Mouse (Mus musculus) forebrain, embryonic 12.5 days (tissue): ENCODE results near the gene Olfr456. TPM values are rescaled to one million over a fixed set of nuclear protein-coding genes. Genes with fewer than 3 reads are reported as not detected.
"Not testable (repeated sequence)": the region's sequence is repeated elsewhere in the genome, so short reads cannot be mapped to it uniquely, and the experiment has no call there.

Experiments
- ATAC-seq: fragments of 200-750 bp; cut with Nextera tagmentation; 2 replicates; pipeline ENCODE4 v1.8.0; 2017; ENCODE audit warnings: moderate TSS enrichment; ENCODE audit not compliant: low FRiP score
- H3K27ac ChIP-seq: fragments of 300-500 bp; sonication (generic); 2 replicates; pipeline ENCODE4 v1.5.1; 2016; ENCODE audit warnings: mild to moderate bottlenecking
- H3K27me3 ChIP-seq: fragments of 300-500 bp; sonication (generic); 2 replicates; pipeline ENCODE4 v1.6.1; 2016; ENCODE audit warnings: mild to moderate bottlenecking
- H3K36me3 ChIP-seq: fragments of 300-500 bp; sonication (generic); replicated peaks from 2 replicates; pipeline ENCODE4 v1.6.1; 2016; ENCODE audit warnings: mild to moderate bottlenecking
- H3K4me1 ChIP-seq: fragments of 300-500 bp; sonication (generic); 2 replicates; pipeline ENCODE4 v1.6.1; 2016
- H3K4me2 ChIP-seq: fragments of 300-500 bp; sonication (generic); 2 replicates; pipeline ENCODE4 v1.6.1; 2016; ENCODE audit warnings: mild to moderate bottlenecking, moderate library complexity
- H3K4me3 ChIP-seq: fragments of 300-500 bp; sonication (generic); replicated peaks from 2 replicates; pipeline ENCODE4 v1.5.1; 2016; ENCODE audit warnings: mild to moderate bottlenecking
- H3K9ac ChIP-seq: fragments of 300-500 bp; sonication (generic); 2 replicates; pipeline ENCODE4 v1.6.1; 2016; ENCODE audit warnings: mild to moderate bottlenecking
- H3K9me3 ChIP-seq: fragments of 300-500 bp; sonication (generic); 2 replicates; pipeline ENCODE4 v1.6.1; 2016
- WGBS: fragments of 180-500 bp; shearing (Covaris S2); methylation state at CpG from one replicate; pipeline ENCODE4 v1.1.7; 2016; 5-methylcytosine and 5-hydroxymethylcytosine counted together
- polyA plus RNA-seq: library from polyadenylated mRNA; unstranded; fragments of >200 nt; fragmentation: Nextera tagmentation; extraction: Ambion mirVana; gene quantifications from 2 replicates; pipeline ENCODE4 v1.2.1, GENCODE M21; 2016

Gene Olfr456
- polyA plus RNA-seq, result not detected in 2 replicates

DNA sequence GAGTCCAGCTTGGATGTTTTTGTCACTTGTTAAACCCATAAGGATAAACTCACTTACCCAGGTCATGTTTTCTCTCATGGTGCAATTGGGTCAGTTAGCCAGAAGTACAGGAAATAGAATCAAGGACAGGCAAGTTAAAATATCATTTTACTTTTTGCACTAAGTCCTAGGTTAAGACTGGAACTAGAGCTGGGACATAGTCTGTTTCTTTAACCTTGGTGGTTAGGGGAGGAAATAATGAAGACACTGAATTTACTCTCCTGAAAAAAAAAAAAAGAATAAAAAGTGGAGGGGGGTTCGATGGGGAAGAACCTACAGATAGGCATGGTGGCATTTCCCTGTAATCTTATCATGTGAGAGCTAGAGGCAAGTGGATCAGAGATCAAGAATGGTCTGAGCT lies at the start of gene Olfr456:
Gene Olfr456, minus strand, starts transcription at position 101 of the 400 bp plus-strand sequence.
- no peaks in the 10 kb centered on the region for H3K27me3 ChIP-seq
- ATAC-seq, result no peak
- H3K27ac ChIP-seq, result no peak within 1 kb of the TSS
- H3K4me1 ChIP-seq, result no peaks in the 10 kb centered on the region
- no peaks in the 10 kb centered on the region for H3K9me3 ChIP-seq
- H3K9ac ChIP-seq, result no peak within 1 kb of the TSS
- no peak within 1 kb of the TSS for H3K4me2 ChIP-seq
- no peaks in the 10 kb centered on the region for H3K36me3 ChIP-seq
- H3K4me3 ChIP-seq, result no peak within 1 kb of the TSS
- 83% methylated on average over 1 of the region's 1 CpGs for WGBS

DNA sequence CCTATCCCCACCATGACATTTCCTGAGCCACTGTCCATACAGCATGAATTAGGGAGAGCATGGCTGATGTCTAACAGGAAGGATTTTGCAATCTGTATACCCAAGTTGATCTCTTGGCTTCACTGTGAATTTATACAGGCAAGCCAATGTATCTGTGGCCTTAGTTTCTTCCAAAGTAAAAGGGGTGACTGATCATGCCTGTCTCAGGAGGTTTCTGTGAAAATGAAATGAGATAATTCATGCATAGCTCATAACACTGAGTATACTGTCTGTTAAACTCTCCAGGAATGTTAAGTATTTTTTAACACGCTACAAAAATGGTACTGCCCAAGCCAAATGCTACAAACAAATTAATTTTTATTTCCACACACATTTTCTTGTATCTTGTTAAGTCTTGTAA lies 26.4 kb upstream of the Olfr456 start:
- Histone ChIP-seq H3K4me1 (no peaks in the 10 kb centered on the region), H3K36me3 (no peaks in the 10 kb centered on the region), H3K4me3 (no peak overlapping the region), H3K9ac (no peak overlapping the region), H3K27ac (no peak overlapping the region), H3K9me3 (no peaks in the 10 kb centered on the region), H3K4me2 (no peak overlapping the region), H3K27me3 (no peaks in the 10 kb centered on the region)
- 81% methylated on average over 1 of the region's 1 CpGs for WGBS
- no peak for ATAC-seq

DNA sequence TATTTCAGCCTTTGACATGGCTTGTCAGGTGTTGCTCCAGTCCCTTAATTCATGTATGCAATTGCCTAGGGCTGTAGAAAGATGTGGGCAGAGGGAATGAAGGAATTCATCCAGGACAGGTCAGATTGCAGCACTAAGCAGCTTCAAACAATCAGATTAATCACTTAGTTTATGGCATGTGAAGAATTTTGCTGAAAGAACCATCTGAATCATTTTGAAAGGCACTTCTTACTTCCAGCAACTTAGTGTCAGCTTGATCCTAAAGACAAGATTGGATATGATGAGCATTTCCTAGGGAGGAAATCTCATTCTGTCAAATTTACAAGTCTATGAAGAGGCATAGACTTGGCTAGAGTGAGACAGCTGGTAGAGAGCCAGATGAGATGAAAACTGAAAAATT lies 22.3 kb upstream of the Olfr456 start:
- no peaks in the 10 kb centered on the region for H3K9me3 ChIP-seq
- no peak overlapping the region for H3K27ac ChIP-seq
- ATAC-seq, result no peak
- no peaks in the 10 kb centered on the region for H3K36me3 ChIP-seq
- no peak overlapping the region for H3K4me3 ChIP-seq
- H3K9ac ChIP-seq, result no peak overlapping the region
- no peaks in the 10 kb centered on the region for H3K27me3 ChIP-seq
- H3K4me1 ChIP-seq, result no peaks in the 10 kb centered on the region
- H3K4me2 ChIP-seq, result no peak overlapping the region

DNA sequence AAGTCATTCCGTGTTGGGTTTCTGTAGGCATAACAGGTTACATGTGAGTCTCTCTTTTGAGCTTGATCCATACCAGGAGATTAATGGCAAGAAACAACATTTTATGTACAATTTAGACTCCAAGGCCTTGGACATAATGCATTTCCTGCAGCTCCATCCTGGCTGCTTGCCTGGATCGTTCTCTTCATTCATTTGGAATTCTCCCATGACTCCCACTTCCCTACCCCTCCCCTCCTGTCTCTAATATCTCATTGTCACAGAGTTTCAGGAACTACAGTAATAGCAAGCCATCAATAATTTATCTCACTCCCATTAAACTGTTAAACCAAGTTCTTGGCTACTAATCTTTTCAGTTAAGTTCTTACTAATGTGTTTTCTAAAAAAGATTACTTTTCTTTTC lies 16.5 kb upstream of the Olfr456 start:
- Histone ChIP-seq H3K27ac (no peak overlapping the region), H3K4me3 (no peak overlapping the region), H3K4me2 (no peak overlapping the region), H3K27me3 (no peaks in the 10 kb centered on the region), H3K9me3 (no peaks in the 10 kb centered on the region), H3K4me1 (no peaks in the 10 kb centered on the region), H3K9ac (no peak overlapping the region), H3K36me3 (no peaks in the 10 kb centered on the region)
- WGBS, result 90% methylated on average over 2 of the region's 2 CpGs
- no peak for ATAC-seq

DNA sequence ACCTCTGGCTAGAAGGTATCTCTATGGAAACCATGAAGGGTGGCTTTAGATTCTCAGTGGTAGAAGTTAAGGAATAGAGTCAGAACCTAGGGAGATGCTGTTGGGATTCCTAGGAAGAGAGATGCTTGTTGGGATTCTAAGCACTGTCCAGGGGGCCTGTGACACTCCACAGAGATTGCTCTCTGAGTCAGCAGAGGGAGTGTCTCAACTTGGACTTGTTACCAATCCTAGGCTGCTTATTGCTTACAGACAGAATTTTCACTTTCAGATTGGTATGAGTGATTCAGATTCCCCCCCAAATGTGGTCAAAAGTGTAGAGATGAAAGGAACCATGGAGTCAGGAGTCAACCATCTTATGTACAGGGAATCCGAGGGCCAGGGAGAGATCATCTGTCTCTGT lies 2.7 kb upstream of the Olfr456 start:
- no peaks in the 10 kb centered on the region for H3K36me3 ChIP-seq
- H3K4me2 ChIP-seq, result no peak overlapping the region
- H3K4me1 ChIP-seq, result no peaks in the 10 kb centered on the region
- no peak for ATAC-seq
- H3K9ac ChIP-seq, result no peak overlapping the region
- H3K9me3 ChIP-seq, result no peaks in the 10 kb centered on the region
- H3K27me3 ChIP-seq, result no peaks in the 10 kb centered on the region
- H3K27ac ChIP-seq, result no peak overlapping the region
- WGBS, result 80% methylated on average over 1 of the region's 1 CpGs
- no peak overlapping the region for H3K4me3 ChIP-seq

DNA sequence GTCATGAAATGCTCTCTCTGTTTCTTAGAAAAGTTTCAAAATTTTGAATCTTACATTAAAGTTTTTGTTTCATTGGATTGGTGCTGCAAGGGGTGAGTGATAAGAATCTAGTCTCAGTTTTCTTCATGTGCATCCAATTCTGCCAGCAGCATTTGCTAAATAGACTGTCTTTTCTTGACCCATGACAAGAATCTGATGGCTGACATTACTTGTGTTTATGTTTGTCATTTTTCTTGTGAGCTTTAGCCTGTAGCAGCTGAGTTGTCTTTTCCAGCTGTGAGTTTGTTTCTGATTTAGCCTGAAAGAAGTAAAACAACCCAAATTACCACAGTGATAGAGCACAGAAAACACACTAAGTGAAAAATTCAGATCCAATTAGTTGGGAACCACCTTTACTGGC lies 2.4 kb downstream of the Olfr456 start:
- no peak for ATAC-seq
- H3K9me3 ChIP-seq, result no peaks in the 10 kb centered on the region

DNA sequence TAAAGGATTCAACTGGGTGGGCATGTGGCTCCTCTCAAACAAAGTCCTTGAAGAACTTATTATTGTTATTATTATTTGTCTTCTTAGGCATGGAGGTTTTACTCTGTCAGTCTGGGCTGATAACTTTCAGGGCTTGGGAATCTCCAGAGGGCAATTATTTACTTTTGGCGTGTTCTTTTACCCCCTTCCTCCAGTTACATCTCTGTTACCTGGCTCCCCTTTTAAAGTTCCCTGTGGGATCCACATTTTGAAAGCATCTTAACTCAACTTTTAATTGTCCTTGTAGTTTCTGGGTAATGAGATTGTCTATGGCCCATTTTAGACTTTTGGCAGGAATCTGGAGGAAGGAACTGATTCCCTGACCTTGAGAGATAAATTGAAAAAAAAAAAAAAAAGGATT lies 10.8 kb downstream of the Olfr456 start, which contains the start of gene Olfr457:
Gene Olfr457, minus strand, starts transcription at position 101 of the 400 bp plus-strand sequence.
- no peak within 1 kb of the TSS for H3K27ac ChIP-seq
- no peaks in the 10 kb centered on the region for H3K9me3 ChIP-seq
- WGBS, result 88% methylated on average over 1 of the region's 1 CpGs
- no peaks in the 10 kb centered on the region for H3K4me1 ChIP-seq
- H3K9ac ChIP-seq, result no peak within 1 kb of the TSS
- no peak for ATAC-seq
- H3K36me3 ChIP-seq, result no peaks in the 10 kb centered on the region
- H3K27me3 ChIP-seq, result no peaks in the 10 kb centered on the region
- no peak within 1 kb of the TSS for H3K4me2 ChIP-seq
- H3K4me3 ChIP-seq, result no peak within 1 kb of the TSS

More for the DNA sequence above, 2.4 kb downstream of the Olfr456 start:
- H3K4me2 ChIP-seq, result no peak overlapping the region
- H3K4me3 ChIP-seq, result no peak overlapping the region
- no peak overlapping the region for H3K27ac ChIP-seq
- no peaks in the 10 kb centered on the region for H3K4me1 ChIP-seq
- no peak overlapping the region for H3K9ac ChIP-seq
- H3K36me3 ChIP-seq, result no peaks in the 10 kb centered on the region
- H3K27me3 ChIP-seq, result no peaks in the 10 kb centered on the region

DNA sequence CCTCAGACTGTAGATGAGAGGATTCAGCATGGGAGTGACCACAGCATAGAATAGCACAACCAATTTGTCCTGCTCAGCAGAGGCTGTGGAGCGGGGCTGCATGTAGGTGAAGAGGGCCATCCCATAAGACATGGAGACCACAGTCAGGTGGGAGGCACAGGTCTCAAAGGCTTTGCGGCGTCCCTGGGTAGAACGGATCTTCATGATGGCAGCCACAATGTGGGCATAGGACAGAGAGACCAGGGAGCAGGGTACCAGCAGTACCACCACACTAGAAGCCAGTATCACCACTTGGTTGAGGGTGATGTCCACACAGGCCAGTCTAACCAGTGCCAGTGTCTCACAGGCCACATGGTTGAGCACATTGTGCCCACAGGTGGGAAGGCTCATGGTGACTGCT lies 15.7 kb downstream of the Olfr456 start:
- H3K9ac ChIP-seq, H3K4me2 ChIP-seq, H3K27me3 ChIP-seq, H3K4me3 ChIP-seq, H3K9me3 ChIP-seq, H3K27ac ChIP-seq, ATAC-seq, H3K4me1 ChIP-seq, H3K36me3 ChIP-seq: not testable (repeated sequence)
- WGBS, result 91% methylated on average over 4 of the region's 4 CpGs

DNA sequence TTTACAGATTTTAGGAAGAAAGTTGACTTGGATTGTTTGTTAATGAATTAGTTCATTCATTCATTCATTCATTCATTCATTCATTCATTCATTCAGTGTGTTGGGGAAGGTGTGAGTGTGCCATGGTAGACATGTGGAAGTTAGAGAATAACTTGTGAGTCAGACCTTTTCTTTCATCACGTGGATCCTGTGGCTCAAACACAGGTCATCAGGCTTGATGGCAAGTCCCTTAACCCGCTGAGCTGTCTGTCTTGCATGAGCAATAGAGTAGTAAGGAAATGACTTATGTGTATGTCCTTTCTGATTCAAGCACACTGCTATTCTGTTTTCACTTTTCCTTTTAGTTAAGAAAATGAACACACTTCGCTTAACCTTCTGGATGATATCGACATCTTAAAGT lies 16.5 kb downstream of the Olfr456 start:
- WGBS, result 90% methylated on average over 4 of the region's 4 CpGs
- Histone ChIP-seq H3K27ac (no peak overlapping the region), H3K9me3 (no peaks in the 10 kb centered on the region), H3K4me3 (no peak overlapping the region), H3K4me1 (no peaks in the 10 kb centered on the region), H3K36me3 (no peaks in the 10 kb centered on the region), H3K27me3 (no peaks in the 10 kb centered on the region), H3K9ac (no peak overlapping the region), H3K4me2 (no peak overlapping the region)
- no peak for ATAC-seq

DNA sequence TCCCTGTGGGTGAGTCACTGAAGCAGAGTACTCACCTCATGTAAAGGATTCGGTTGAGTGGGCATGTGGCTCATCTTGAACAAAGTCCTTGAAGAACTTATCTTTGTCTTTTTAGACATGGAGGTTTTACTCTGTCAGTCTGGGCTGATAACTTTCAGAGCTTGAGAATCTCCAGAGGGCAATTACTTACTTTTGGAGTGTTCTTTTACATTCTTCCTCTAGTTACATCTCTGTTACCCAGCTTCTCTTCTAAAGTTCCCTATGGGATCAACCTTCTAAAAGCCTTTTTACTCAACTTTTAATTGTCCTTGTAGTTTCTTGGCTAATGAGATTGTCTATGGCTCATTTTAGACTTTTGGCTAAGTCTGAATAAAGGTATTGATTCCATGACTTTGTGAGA lies 21.9 kb downstream of the Olfr456 start, which contains the start of gene Olfr458:
Gene Olfr458, minus strand, starts transcription at position 101 of the 400 bp plus-strand sequence.
- Histone ChIP-seq H3K36me3 (no peaks in the 10 kb centered on the region), H3K4me2 (no peak within 1 kb of the TSS), H3K9ac (no peak within 1 kb of the TSS), H3K4me1 (no peaks in the 10 kb centered on the region), H3K27ac (no peak within 1 kb of the TSS), H3K4me3 (no peak within 1 kb of the TSS), H3K27me3 (no peaks in the 10 kb centered on the region), H3K9me3 (no peaks in the 10 kb centered on the region)
- 83% methylated on average over 1 of the region's 1 CpGs for WGBS
- no peak for ATAC-seq

DNA sequence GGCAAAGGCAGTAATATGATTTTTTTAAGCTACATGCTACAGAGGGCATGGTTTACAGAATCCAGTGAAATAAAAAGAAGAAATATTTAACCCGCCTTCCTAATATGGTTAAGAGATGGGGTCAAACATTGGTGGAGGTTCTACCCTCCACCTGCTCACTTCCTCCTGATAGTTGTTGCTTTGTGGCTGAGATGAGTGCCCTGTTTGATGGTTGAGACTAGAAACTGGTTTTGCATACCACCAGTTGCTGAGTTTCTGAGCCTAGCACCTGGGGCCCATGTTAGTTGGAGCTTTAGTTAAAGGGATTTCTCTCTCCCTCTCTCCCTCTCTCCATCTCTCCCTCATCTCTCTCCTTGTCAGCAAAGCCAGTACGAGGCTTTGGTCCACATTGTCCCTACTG lies 39.6 kb downstream of the Olfr456 start:
- 84% methylated on average over 2 of the region's 2 CpGs for WGBS
- Histone ChIP-seq H3K9ac (no peak overlapping the region), H3K27me3 (no peaks in the 10 kb centered on the region), H3K27ac (no peak overlapping the region), H3K4me2 (no peak overlapping the region), H3K9me3 (no peaks in the 10 kb centered on the region), H3K4me3 (no peak overlapping the region), H3K36me3 (no peaks in the 10 kb centered on the region), H3K4me1 (no peaks in the 10 kb centered on the region)
- no peak for ATAC-seq

DNA sequence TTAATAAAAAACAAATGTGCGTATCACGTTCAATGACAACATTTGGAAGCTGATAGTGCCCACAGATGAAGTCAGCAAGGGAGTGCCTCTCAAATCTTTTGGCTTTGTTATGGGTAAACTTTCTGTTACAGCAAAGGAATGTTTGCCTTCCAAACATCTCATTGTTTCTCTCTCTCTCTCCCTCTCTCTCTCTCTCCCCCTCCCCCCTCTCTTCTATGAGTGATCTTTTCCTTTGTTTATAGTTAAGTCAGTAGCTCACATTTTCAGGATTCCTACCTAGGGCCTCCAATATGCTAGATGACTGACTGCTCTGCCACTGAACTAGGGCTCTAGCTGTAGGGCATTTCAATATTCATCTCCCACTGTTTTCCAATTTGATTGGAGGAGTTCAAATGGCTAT lies 42.5 kb downstream of the Olfr456 start:
- Histone ChIP-seq H3K9ac (no peak overlapping the region), H3K36me3 (no peaks in the 10 kb centered on the region), H3K27ac (no peak overlapping the region), H3K4me2 (no peak overlapping the region), H3K4me3 (no peak overlapping the region), H3K27me3 (no peaks in the 10 kb centered on the region), H3K9me3 (no peaks in the 10 kb centered on the region), H3K4me1 (no peaks in the 10 kb centered on the region)
- WGBS, result 91% methylated on average over 2 of the region's 2 CpGs
- no peak for ATAC-seq

DNA sequence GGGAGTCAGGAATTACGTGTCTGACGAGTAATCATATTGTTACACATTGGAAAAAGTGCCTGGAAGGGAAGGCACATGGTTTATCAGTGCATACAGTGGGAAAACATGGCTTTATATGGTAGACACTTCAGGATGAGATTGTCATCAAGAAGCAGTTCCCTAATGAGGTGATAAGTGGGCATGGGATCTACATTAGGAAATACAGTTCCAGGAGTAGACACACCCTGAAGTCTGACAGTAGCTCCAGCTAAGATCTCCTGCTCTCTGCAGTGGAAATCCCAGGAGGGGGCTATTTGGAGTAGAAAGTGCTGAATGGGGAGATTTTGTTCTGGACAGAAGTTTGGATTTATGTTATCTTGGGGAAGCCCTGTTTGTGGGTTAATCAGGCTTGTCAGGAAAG lies 45.6 kb downstream of the Olfr456 start:
- Histone ChIP-seq H3K9ac (no peak overlapping the region), H3K4me2 (no peak overlapping the region), H3K27ac (no peak overlapping the region), H3K4me3 (no peak overlapping the region), H3K27me3 (no peaks in the 10 kb centered on the region), H3K36me3 (no peaks in the 10 kb centered on the region), H3K4me1 (no peaks in the 10 kb centered on the region), H3K9me3 (no peaks in the 10 kb centered on the region)
- no peak for ATAC-seq
- WGBS, result 85% methylated on average over 2 of the region's 2 CpGs
